11 mouse cellular contexts compared by ENCODE assay signal in the genomic region with DNA sequence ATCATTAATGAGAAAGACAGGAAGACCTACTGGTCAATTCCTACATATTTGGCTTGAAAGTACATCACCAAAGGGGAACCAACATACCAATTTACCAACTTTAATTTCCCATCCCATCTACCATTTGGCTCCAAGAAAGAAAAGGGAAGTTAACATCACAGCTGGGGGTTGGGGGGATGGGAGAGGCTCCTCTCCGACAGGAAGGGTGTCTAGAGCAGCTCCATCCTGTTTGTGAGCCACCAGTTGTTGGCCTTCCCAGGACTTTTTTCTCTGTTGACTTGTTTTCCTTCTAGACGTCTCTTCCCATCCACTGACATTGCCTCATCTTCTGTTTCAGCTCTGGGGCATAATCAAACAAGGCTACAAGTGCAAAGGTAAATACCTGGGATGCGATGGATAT. TPM values are rescaled to one million over a fixed set of nuclear protein-coding genes. Genes with fewer than 3 reads are reported as not detected.
DNase-seq lines count a peak whose midpoint lies in the region; ATAC-seq lines count a peak whose summit lies in the region.
"Had no signal": no experiment of that assay in that cellular context is flagged by ENCODE, and none has a peak within 500 bp of the region (broad histone marks: within the 10 kb centered on the region; RNA-seq: fewer than 3 reads in every experiment).

No protein-coding gene starts in this region.

- no peak overlapping the region for H3K27ac ChIP-seq in liver, embryonic 12.5 days
- no peak overlapping the region for H3K27ac ChIP-seq in intestine, embryonic 15.5 days
- H3K27ac ChIP-seq: limb, embryonic 13.5 days; neural tube, embryonic 12.5 days; stomach, embryonic 15.5 days had no signal

- H3K9me3 ChIP-seq in liver, embryonic 12.5 days (replicated peaks), result no peaks in the 10 kb centered on the region
- H3K9me3 ChIP-seq in intestine, embryonic 15.5 days, result no peaks in the 10 kb centered on the region
- H3K9me3 ChIP-seq: limb, embryonic 13.5 days; neural tube, embryonic 12.5 days; stomach, embryonic 15.5 days had no signal

- no peak overlapping the region for H3K4me2 ChIP-seq in liver, embryonic 12.5 days
- no peak overlapping the region for H3K4me2 ChIP-seq in intestine, embryonic 15.5 days (replicated peaks)
- H3K4me2 ChIP-seq: limb, embryonic 13.5 days; neural tube, embryonic 12.5 days; stomach, embryonic 15.5 days had no signal

- H3K9ac ChIP-seq in liver, embryonic 12.5 days, result no peak overlapping the region
- no peak overlapping the region for H3K9ac ChIP-seq in intestine, embryonic 15.5 days
- H3K9ac ChIP-seq: limb, embryonic 13.5 days; neural tube, embryonic 12.5 days; stomach, embryonic 15.5 days had no signal

- no peaks in the 10 kb centered on the region for H3K27me3 ChIP-seq in liver, embryonic 12.5 days (replicated peaks)
- H3K27me3 ChIP-seq in intestine, embryonic 15.5 days (replicated peaks), result no peaks in the 10 kb centered on the region
- H3K27me3 ChIP-seq: limb, embryonic 13.5 days; neural tube, embryonic 12.5 days; stomach, embryonic 15.5 days had no signal

- H3K36me3 ChIP-seq in liver, embryonic 12.5 days, result no peaks in the 10 kb centered on the region
- no peaks in the 10 kb centered on the region for H3K36me3 ChIP-seq in intestine, embryonic 15.5 days
- H3K36me3 ChIP-seq: limb, embryonic 13.5 days; neural tube, embryonic 12.5 days; stomach, embryonic 15.5 days had no signal

- DNase-seq in adrenal gland, postnatal 25 days, result peak; percentile 23
- no peak for DNase-seq in adrenal gland, postnatal 4 days (ENCODE audit: low spot score in 2 of 2)
- DNase-seq in liver, result peak; percentile 29
- DNase-seq in cerebellum, postnatal 36 days, result no peak

- no peak overlapping the region for H3K4me3 ChIP-seq in liver, embryonic 12.5 days
- H3K4me3 ChIP-seq in intestine, embryonic 15.5 days (replicated peaks), result no peak overlapping the region
- H3K4me3 ChIP-seq: limb, embryonic 13.5 days; neural tube, embryonic 12.5 days; stomach, embryonic 15.5 days had no signal

- no peak for ATAC-seq in liver, embryonic 12.5 days
- peak; percentile 73 to 84 for ATAC-seq in hematopoietic stem cell, adult 5-6 weeks (replicated peaks in 1 of 2; ENCODE audit: insufficient read depth in 1 of 2, low FRiP score in 2 of 2, low TSS enrichment in 1 of 2, low read depth in 1 of 2, poor library complexity in 2 of 2, severe bottlenecking in 2 of 2)
- peak; percentile 92 for ATAC-seq in megakaryocyte progenitor cell, adult 5-6 weeks (replicated peaks; ENCODE audit: poor library complexity)
- ATAC-seq in intestine, embryonic 15.5 days, result no peak

- 25% methylated on average over 3 of the region's 3 CpGs for WGBS in liver, embryonic 12.5 days (ENCODE audit: insufficient replicate concordance)
- 63% methylated on average over 3 of the region's 3 CpGs for WGBS in intestine, embryonic 15.5 days

- no peaks in the 10 kb centered on the region for H3K4me1 ChIP-seq in liver, embryonic 12.5 days
- H3K4me1 ChIP-seq in intestine, embryonic 15.5 days (replicated peaks), result no peaks in the 10 kb centered on the region
- H3K4me1 ChIP-seq: limb, embryonic 13.5 days; stomach, embryonic 15.5 days had no signal

RNA-seq across cellular contexts. Expression of gene Fam98a, which starts 27.9 kb away (rescaled TPM):
- total RNA-seq in adrenal gland, postnatal 25 days (2021), result 31.3 and 31.4 TPM in 2 replicates
- 10 to 100 TPM; 22.9 to 26.5 TPM for total RNA-seq in adrenal gland, postnatal 4 days (2021)
- 25.2 and 27.9 TPM in 2 replicates for polyA plus RNA-seq in liver, embryonic 12.5 days (2016; fragmentation: Nextera tagmentation; extraction: Ambion mirVana)
- total RNA-seq in hematopoietic stem cell, adult 5-6 weeks (2017), result 21.5 and 24.3 TPM in 2 replicates
- 28.5 and 30.0 TPM in 2 replicates for total RNA-seq in megakaryocyte progenitor cell, adult 5-6 weeks (2015)
- 24.7 and 31.9 TPM in 2 replicates for total RNA-seq in megakaryocyte progenitor cell, adult 5-6 weeks (2017)
- 23.8 and 24.9 TPM in 2 replicates for polyA plus RNA-seq in intestine, embryonic 15.5 days (2015; fragmentation: Nextera tagmentation; extraction: Ambion mirVana)

Comparison
In these comparisons a context has a peak if more than half of its experiments do, and no peak if none do; other contexts are left out.
1. DNase-seq: peak in adrenal gland, postnatal 25 days (single experiment) and liver (single experiment); none in adrenal gland, postnatal 4 days (0 of 2) and cerebellum, postnatal 36 days (0 of 2).
2. ATAC-seq: peak in hematopoietic stem cell, adult 5-6 weeks (2 of 2) and megakaryocyte progenitor cell, adult 5-6 weeks (single experiment); none in liver, embryonic 12.5 days (single experiment) and intestine, embryonic 15.5 days (single experiment).